Mouse (Mus musculus): ENCODE data around the gene Ldah. TPM values are rescaled to one million over a fixed set of nuclear protein-coding genes. Genes with fewer than 3 reads are reported as not detected.

The Ldah gene
- 94.3 TPM for polyA plus RNA-seq (2017; shearing (Covaris generic))

DNA sequence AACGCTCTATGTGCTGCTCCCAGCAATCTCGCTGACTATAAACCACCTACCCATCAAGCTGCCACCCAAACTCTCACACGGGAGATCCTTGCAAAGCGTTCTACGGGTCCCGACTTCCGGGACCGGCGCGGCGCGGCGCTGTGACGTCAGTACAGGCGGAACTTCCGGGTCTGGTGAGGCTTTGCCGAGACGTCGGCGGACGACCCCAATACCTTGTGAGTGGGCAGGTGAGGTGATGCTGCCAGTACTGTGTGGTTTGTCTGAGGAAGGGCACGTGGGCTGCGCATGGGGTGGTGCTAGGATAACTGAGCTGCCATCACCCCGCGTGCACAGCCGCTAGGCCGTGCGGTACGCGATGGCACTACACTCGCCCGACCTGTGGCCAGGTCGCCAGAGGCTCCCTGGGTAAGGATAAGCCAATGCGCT, at the start of gene Ldah:
Gene Ldah (plus strand): TSS at position 130 of the 426 bp plus-strand sequence.

DNA sequence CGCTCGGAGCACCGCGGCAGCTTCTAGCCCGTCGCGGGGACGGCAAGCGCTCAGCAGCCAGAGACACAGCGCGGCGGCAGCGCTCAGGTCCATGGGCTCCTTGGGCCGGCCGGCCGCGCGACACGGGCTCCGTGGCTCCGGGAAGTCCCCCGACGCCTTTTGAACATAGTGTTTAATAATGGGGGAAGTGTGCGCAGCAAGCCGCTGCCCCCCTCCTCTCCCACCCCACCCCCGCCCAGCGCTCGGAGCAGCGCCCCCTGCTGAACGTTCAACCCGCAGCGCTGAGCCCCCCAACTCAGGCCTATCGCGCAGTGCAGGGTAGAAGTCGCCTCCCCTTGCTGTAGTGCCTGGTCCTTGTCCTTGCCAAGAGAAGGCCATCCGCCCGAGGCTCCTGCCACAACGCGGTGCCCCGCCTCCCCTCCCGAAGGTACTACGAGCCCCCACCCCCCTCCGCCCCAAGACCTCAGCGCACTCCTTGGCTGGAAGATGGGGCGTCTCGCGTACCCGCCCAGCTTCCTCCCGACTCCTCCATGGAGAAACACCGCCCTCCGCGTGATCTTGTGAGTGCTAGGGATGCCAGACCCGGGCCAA, 94.0 kb downstream of the Ldah start, which contains the start of gene Gdf7:
Gene Gdf7 (minus strand): TSS at position 114 of the 591 bp plus-strand sequence.

DNA sequence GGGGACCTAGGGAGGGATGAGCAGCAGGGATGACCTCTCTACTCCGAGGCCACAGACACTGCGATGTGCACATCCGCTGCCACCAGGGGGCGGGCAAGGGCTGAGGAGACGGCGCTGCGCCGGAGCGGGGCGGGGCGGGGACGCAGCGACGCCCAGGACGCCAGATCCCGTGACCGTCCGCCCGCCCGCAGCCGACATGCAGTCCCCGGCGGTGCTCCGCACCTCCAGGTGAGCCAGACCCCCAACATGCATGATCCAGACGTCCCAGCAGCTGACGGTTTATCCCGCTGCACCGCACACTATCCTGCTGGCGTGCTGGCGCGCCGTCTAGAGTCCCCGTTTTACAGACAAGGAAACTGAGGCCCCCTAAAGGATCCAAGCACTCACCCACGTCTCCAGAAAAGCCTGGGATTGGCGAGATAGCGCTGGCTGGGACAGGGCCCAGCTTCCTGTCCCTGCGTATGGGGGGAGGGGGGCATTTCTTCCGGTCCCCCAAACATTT, 105.4 kb downstream of the Ldah start, which contains the start of gene Hs1bp3:
Gene Hs1bp3 (plus strand): TSS at position 163 of the 502 bp plus-strand sequence.

Other genes starting within 250 kb of the Ldah start
- not detected for gene Apob, start 230.5 kb upstream of the Ldah start, polyA plus RNA-seq (2017; shearing (Covaris generic))
- not detected for gene Gdf7, start 93.8 kb downstream of the Ldah start, polyA plus RNA-seq (2017; shearing (Covaris generic))
- 12.1 TPM for gene Hs1bp3, start 105.3 kb downstream of the Ldah start, polyA plus RNA-seq (2017; shearing (Covaris generic))